Mouse (Mus musculus) limb, embryonic 14.5 days (tissue): ENCODE measurements around the gene Thtpa. TPM values are rescaled to one million over a fixed set of nuclear protein-coding genes. Genes with fewer than 3 reads are reported as not detected.

ENCODE experiments used
- ATAC-seq: fragments of 200-750 bp; cut with Nextera tagmentation; 2 replicates; pipeline ENCODE4 v1.8.0; 2017; ENCODE audit warnings: low read depth, moderate number of reproducible peaks, moderate TSS enrichment; ENCODE audit not compliant: low FRiP score
- DNase-seq: peaks from one replicate; pipeline ENCODE4 v3.0.0-alpha.2; 2015; ENCODE audit warnings: low spot score
- H3K27ac ChIP-seq: fragments of 300-500 bp; sonication (generic); replicated peaks from 2 replicates; pipeline ENCODE4 v1.5.1; 2014; ENCODE audit warnings: low read depth, mild to moderate bottlenecking, low read length, moderate library complexity, mixed read lengths
- H3K27me3 ChIP-seq: fragments of 300-500 bp; sonication (generic); 2 replicates; pipeline ENCODE4 v1.6.1; 2014; ENCODE audit warnings: low read length, mixed read lengths; ENCODE audit not compliant: control insufficient read depth, insufficient read depth
- H3K36me3 ChIP-seq: fragments of 300-500 bp; sonication (generic); 2 replicates; pipeline ENCODE4 v1.6.1; 2014; ENCODE audit warnings: mild to moderate bottlenecking, low read length, moderate library complexity, mixed read lengths; ENCODE audit not compliant: control insufficient read depth, insufficient read depth
- H3K4me1 ChIP-seq: fragments of 300-500 bp; sonication (generic); 2 replicates; pipeline ENCODE4 v1.6.1; 2014; ENCODE audit warnings: antibody characterized with exemption, low read length, mixed read lengths; ENCODE audit not compliant: control insufficient read depth, insufficient read depth
- H3K4me2 ChIP-seq: fragments of 300-500 bp; sonication (generic); replicated peaks from 2 replicates; pipeline ENCODE4 v1.6.1; 2014; ENCODE audit warnings: low read depth, mild to moderate bottlenecking, low read length, moderate library complexity; ENCODE audit not compliant: severe bottlenecking
- H3K4me3 ChIP-seq: fragments of 300-500 bp; sonication (generic); replicated peaks from 2 replicates; pipeline ENCODE4 v1.5.1; 2014; ENCODE audit warnings: low read length
- H3K9ac ChIP-seq: fragments of 300-500 bp; sonication (generic); 2 replicates; pipeline ENCODE4 v1.6.1; 2014; ENCODE audit warnings: mild to moderate bottlenecking, low read depth, low read length, moderate library complexity; ENCODE audit not compliant: severe bottlenecking
- H3K9me3 ChIP-seq: fragments of 300-500 bp; sonication (generic); 2 replicates; pipeline ENCODE4 v1.6.1; 2016; ENCODE audit warnings: low read length; ENCODE audit not compliant: control insufficient read depth
- POLR2A ChIP-seq: fragments of 200-500 bp; IDR thresholded peaks from 2 replicates; pipeline ENCODE4 v1.8.0; 2012; ENCODE audit warnings: inconsistent platforms, mild to moderate bottlenecking, moderate library complexity, borderline replicate concordance; ENCODE audit not compliant: insufficient read depth, insufficient read length; ENCODE audit errors: extremely low read depth
- WGBS: fragments of 180-500 bp; shearing (Covaris S2); extraction: QIAGEN DNeasy Blood & Tissue Kit; methylation state at CpG from one replicate; pipeline ENCODE4 v1.1.7; 2014; 5-methylcytosine and 5-hydroxymethylcytosine counted together
- polyA plus RNA-seq, 2 experiments: library from polyadenylated mRNA; depleted of rRNA in 1 of 2; stranded (reverse) in 1 of 2; unstranded in 1 of 2; fragments of >200 nt; fragmentation: Nextera tagmentation in 1 of 2; extraction: Ambion mirVana in 1 of 2; gene quantifications; 2 replicates each; pipeline versions ENCODE4 v1.2.1 to v1.2.3; 2012 to 2014

Thtpa gene
- polyA plus RNA-seq, 2 experiments = 11.9 to 19.9 TPM

DNA sequence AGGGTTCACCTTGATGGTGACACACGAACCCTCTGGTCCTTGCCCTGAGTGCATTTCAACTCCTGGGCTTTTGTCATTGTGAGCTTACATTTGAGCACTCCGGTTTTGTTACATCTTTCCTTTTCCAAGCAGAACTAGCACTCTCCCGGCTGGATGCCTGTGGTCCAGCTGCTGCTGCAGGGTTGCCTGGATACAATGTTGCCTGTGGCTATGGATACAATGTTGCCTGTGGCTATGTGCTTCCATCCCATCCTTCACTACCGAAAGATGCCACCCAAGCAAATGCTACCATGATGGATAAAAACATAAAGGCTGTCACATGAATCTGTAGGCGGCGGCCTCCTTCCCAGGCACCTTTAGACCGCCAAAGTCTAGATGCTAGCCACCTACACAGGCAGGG, 31.9 kb downstream of the Thtpa start:
- ATAC-seq (no peak), DNase-seq (no peak)
- Histone ChIP-seq H3K9me3 (no peaks in the 10 kb centered on the region), H3K36me3 (no peaks in the 10 kb centered on the region), H3K4me2 (no peak overlapping the region), H3K27ac (no peak overlapping the region), H3K4me3 (no peak overlapping the region), H3K4me1 (peaks cover 13% of the 10 kb centered on the region), H3K9ac (no peak overlapping the region), H3K27me3 (no peaks in the 10 kb centered on the region)
- 89% methylated on average over 7 of the region's 7 CpGs for whole genome bisulfite sequencing
- TF ChIP-seq POLR2A = no peak

GRCm38 (mm10) chr14:55135676-55136075, 41.1 kb downstream of the Thtpa start:
- ATAC-seq = no peak
- H3K36me3 ChIP-seq = no peaks in the 10 kb centered on the region
- no peaks in the 10 kb centered on the region for H3K27me3 ChIP-seq
- H3K27ac ChIP-seq = no peak overlapping the region
- no peaks in the 10 kb centered on the region for H3K4me1 ChIP-seq
- TF ChIP-seq POLR2A = no peak
- no peak for DNase-seq
- WGBS = 79% methylated on average over 8 of the region's 8 CpGs
- H3K4me3 ChIP-seq = no peak overlapping the region
- no peaks in the 10 kb centered on the region for H3K9me3 ChIP-seq
- no peak overlapping the region for H3K9ac ChIP-seq
- H3K4me2 ChIP-seq = no peak overlapping the region

GRCm38 (mm10) chr14:55139313-55139712, 44.7 kb downstream of the Thtpa start:
- WGBS = 63% methylated on average over 7 of the region's 7 CpGs
- no peak for ATAC-seq
- no peak for TF ChIP-seq POLR2A

GRCm38 (mm10) chr14:55146324-55146723, 51.7 kb downstream of the Thtpa start:
- no peak for TF ChIP-seq POLR2A
- Histone ChIP-seq H3K9me3 (no peaks in the 10 kb centered on the region), H3K4me1 (no peaks in the 10 kb centered on the region), H3K36me3 (no peaks in the 10 kb centered on the region), H3K4me2 (no peak overlapping the region), H3K27me3 (no peaks in the 10 kb centered on the region), H3K27ac (no peak overlapping the region), H3K4me3 (no peak overlapping the region), H3K9ac (no peak overlapping the region)
- no peak for ATAC-seq
- no peak for DNase-seq
- 90% methylated on average over 1 of the region's 1 CpGs for WGBS

More at GRCm38 (mm10) chr14:55139313-55139712, 44.7 kb downstream of the Thtpa start:
- H3K36me3 ChIP-seq = no peaks in the 10 kb centered on the region
- H3K9ac ChIP-seq = no peak overlapping the region
- H3K4me1 ChIP-seq = no peaks in the 10 kb centered on the region
- DNase-seq = no peak
- no peak overlapping the region for H3K4me3 ChIP-seq
- no peaks in the 10 kb centered on the region for H3K9me3 ChIP-seq
- H3K27ac ChIP-seq = no peak overlapping the region
- no peak overlapping the region for H3K4me2 ChIP-seq
- H3K27me3 ChIP-seq = no peaks in the 10 kb centered on the region

DNA sequence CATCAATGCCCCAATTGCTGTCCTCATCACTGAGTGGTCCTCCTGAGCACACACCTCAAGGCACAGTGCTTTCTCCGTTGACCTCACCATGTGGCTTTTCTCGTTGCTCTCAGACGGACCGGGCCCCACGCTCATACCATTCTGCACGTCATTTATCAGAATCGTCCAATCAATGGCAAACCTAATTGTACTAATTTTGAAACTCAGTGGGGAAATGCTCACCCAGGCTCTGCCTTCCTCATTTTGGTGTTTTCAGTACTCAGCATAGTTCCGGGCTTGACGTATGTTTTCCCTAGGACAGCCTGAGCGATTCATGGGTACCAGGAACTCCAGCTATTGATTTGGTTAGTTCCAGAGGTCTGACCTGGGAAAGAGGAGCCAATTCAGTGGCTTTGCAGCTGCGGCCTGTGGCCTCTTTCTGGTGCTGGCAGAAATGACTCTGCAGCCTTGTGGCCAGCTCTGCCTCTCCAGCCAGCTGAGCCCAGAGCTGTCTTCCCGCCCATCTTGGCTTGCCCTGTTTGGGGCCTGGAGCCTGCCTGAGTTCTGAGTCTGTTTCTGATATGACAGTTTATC, 52.3 kb downstream of the Thtpa start:
- no peak overlapping the region for H3K27ac ChIP-seq
- no peak overlapping the region for H3K4me2 ChIP-seq
- DNase-seq (no peak), ATAC-seq (no peak)
- H3K27me3 ChIP-seq = no peaks in the 10 kb centered on the region
- WGBS = 85% methylated on average over 12 of the region's 12 CpGs
- H3K9ac ChIP-seq = no peak overlapping the region
- H3K36me3 ChIP-seq = no peaks in the 10 kb centered on the region
- TF ChIP-seq POLR2A = no peak
- H3K4me3 ChIP-seq = no peak overlapping the region
- no peaks in the 10 kb centered on the region for H3K9me3 ChIP-seq
- no peaks in the 10 kb centered on the region for H3K4me1 ChIP-seq
